Mouse (Mus musculus): ENCODE measurements around the gene Tcte3. TPM values are rescaled to one million over a fixed set of nuclear protein-coding genes. Genes with fewer than 3 reads are reported as not detected.

The Tcte3 gene
- polyA plus RNA-seq, 1 experiment from 2014 or later, result 3.4 TPM

- no peak overlapping the region for H3K27ac ChIP-seq (ENCODE audit: low read depth, low read length)
- H3K27me3 ChIP-seq (replicated peaks; ENCODE audit: control insufficient read depth, insufficient read depth, low read length), result no peaks in the 10 kb centered on the region
- no peaks in the 10 kb centered on the region for H3K36me3 ChIP-seq (ENCODE audit: control insufficient read depth, insufficient read depth)
- H3K4me2 ChIP-seq (replicated peaks; ENCODE audit: low read depth), result no peak overlapping the region
- H3K4me3 ChIP-seq (ENCODE audit: low read depth, low read length), result no peak overlapping the region
- ATAC-seq, result peak; percentile 52
- H3K4me1 ChIP-seq (replicated peaks; ENCODE audit: control insufficient read depth, insufficient read depth, low read length), result peaks cover 3% of the 10 kb centered on the region; the same call in 1 of the 2 replicates
- no peak overlapping the region for H3K9ac ChIP-seq (ENCODE audit: low read depth, low read length)
- WGBS, result 46% methylated on average over 8 of the region's 8 CpGs
- H3K9me3 ChIP-seq (ENCODE audit: control insufficient read depth), result no peaks in the 10 kb centered on the region
- no peak for TF ChIP-seq CTCF (IDR thresholded peaks at IDR 0.05; ENCODE audit: low read depth)
Measured at GRCm38 (mm10) chr17:15075033-15075432, 33.7 kb upstream of the Tcte3 start.

GRCm38 (mm10) chr17:15072211-15072610 lies 30.9 kb upstream of the Tcte3 start:
- Histone ChIP-seq H3K27me3 (replicated peaks; ENCODE audit: control insufficient read depth, insufficient read depth, low read length) (no peaks in the 10 kb centered on the region), H3K4me3 (ENCODE audit: low read depth, low read length) (no peak overlapping the region), H3K4me1 (replicated peaks; ENCODE audit: control insufficient read depth, insufficient read depth, low read length) (peaks cover 3% of the 10 kb centered on the region; the same call in 1 of the 2 replicates), H3K9me3 (ENCODE audit: control insufficient read depth) (no peaks in the 10 kb centered on the region), H3K4me2 (replicated peaks; ENCODE audit: low read depth) (no peak overlapping the region), H3K27ac (ENCODE audit: low read depth, low read length) (no peak overlapping the region), H3K36me3 (ENCODE audit: control insufficient read depth, insufficient read depth) (no peaks in the 10 kb centered on the region), H3K9ac (ENCODE audit: low read depth, low read length) (no peak overlapping the region)
- 85% methylated on average over 2 of the region's 2 CpGs for WGBS
- TF ChIP-seq CTCF (IDR thresholded peaks at IDR 0.05; ENCODE audit: low read depth), result no peak
- ATAC-seq, result no peak

- Histone ChIP-seq H3K4me1 (replicated peaks; ENCODE audit: control insufficient read depth, insufficient read depth, low read length) (no peaks in the 10 kb centered on the region; the same call in 1 of the 2 replicates), H3K4me2 (replicated peaks; ENCODE audit: low read depth) (no peak overlapping the region), H3K27me3 (replicated peaks; ENCODE audit: control insufficient read depth, insufficient read depth, low read length) (no peaks in the 10 kb centered on the region), H3K9ac (ENCODE audit: low read depth, low read length) (no peak overlapping the region), H3K36me3 (ENCODE audit: control insufficient read depth, insufficient read depth) (no peaks in the 10 kb centered on the region), H3K4me3 (ENCODE audit: low read depth, low read length) (no peak overlapping the region), H3K27ac (ENCODE audit: low read depth, low read length) (no peak overlapping the region), H3K9me3 (ENCODE audit: control insufficient read depth) (no peaks in the 10 kb centered on the region)
- 25% methylated on average over 2 of the region's 2 CpGs for WGBS
- TF ChIP-seq CTCF (IDR thresholded peaks at IDR 0.05; ENCODE audit: low read depth), result no peak
- no peak for ATAC-seq
Measured at GRCm38 (mm10) chr17:15069124-15069523, 27.8 kb upstream of the Tcte3 start.

GRCm38 (mm10) chr17:15068040-15068792 lies 26.9 kb upstream of the Tcte3 start:
- H3K4me2 ChIP-seq (replicated peaks; ENCODE audit: low read depth), result no peak overlapping the region
- no peaks in the 10 kb centered on the region for H3K27me3 ChIP-seq (replicated peaks; ENCODE audit: control insufficient read depth, insufficient read depth, low read length)
- H3K9me3 ChIP-seq (ENCODE audit: control insufficient read depth), result no peaks in the 10 kb centered on the region
- H3K36me3 ChIP-seq (ENCODE audit: control insufficient read depth, insufficient read depth), result no peaks in the 10 kb centered on the region
- peak; percentile 54 for ATAC-seq
- H3K9ac ChIP-seq (ENCODE audit: low read depth, low read length), result no peak overlapping the region
- no peak for TF ChIP-seq CTCF (IDR thresholded peaks at IDR 0.05; ENCODE audit: low read depth)
- no peak overlapping the region for H3K27ac ChIP-seq (ENCODE audit: low read depth, low read length)
- 56% methylated on average over 8 of the region's 8 CpGs for WGBS
- H3K4me3 ChIP-seq (ENCODE audit: low read depth, low read length), result no peak overlapping the region
- H3K4me1 ChIP-seq (replicated peaks; ENCODE audit: control insufficient read depth, insufficient read depth, low read length), result no peaks in the 10 kb centered on the region; the same call in 1 of the 2 replicates

GRCm38 (mm10) chr17:15066911-15067310 lies 25.6 kb upstream of the Tcte3 start:
- 0 out of 2 replicates have a peak, but pooled peaks cover 5% of the 10 kb centered on the region for H3K36me3 ChIP-seq (ENCODE audit: control insufficient read depth, insufficient read depth)
- ATAC-seq, result no peak
- H3K4me2 ChIP-seq (replicated peaks; ENCODE audit: low read depth), result no peak overlapping the region
- no peak overlapping the region for H3K9ac ChIP-seq (ENCODE audit: low read depth, low read length)
- no peaks in the 10 kb centered on the region for H3K27me3 ChIP-seq (replicated peaks; ENCODE audit: control insufficient read depth, insufficient read depth, low read length)
- H3K9me3 ChIP-seq (ENCODE audit: control insufficient read depth), result no peaks in the 10 kb centered on the region
- 71% methylated on average over 1 of the region's 1 CpGs for whole genome bisulfite sequencing
- no peaks in the 10 kb centered on the region; the same call in 1 of the 2 replicates for H3K4me1 ChIP-seq (replicated peaks; ENCODE audit: control insufficient read depth, insufficient read depth, low read length)
- no peak overlapping the region for H3K27ac ChIP-seq (ENCODE audit: low read depth, low read length)
- H3K4me3 ChIP-seq (ENCODE audit: low read depth, low read length), result no peak overlapping the region
- TF ChIP-seq CTCF (IDR thresholded peaks at IDR 0.05; ENCODE audit: low read depth), result no peak

GRCm38 (mm10) chr17:15066066-15066465 lies 24.8 kb upstream of the Tcte3 start:
- no peak overlapping the region for H3K9ac ChIP-seq (ENCODE audit: low read depth, low read length)
- peaks cover 10% of the 10 kb centered on the region; the same call in 1 of the 2 replicates for H3K36me3 ChIP-seq (ENCODE audit: control insufficient read depth, insufficient read depth)
- 59% methylated on average over 6 of the region's 6 CpGs for WGBS
- H3K27ac ChIP-seq (ENCODE audit: low read depth, low read length), result no peak overlapping the region
- no peaks in the 10 kb centered on the region; the same call in 1 of the 2 replicates for H3K4me1 ChIP-seq (replicated peaks; ENCODE audit: control insufficient read depth, insufficient read depth, low read length)
- no peaks in the 10 kb centered on the region for H3K9me3 ChIP-seq (ENCODE audit: control insufficient read depth)
- no peak for ATAC-seq
- H3K4me2 ChIP-seq (replicated peaks; ENCODE audit: low read depth), result peak overlapping the region; percentile 17; the same call in 1 of the 2 replicates
- H3K27me3 ChIP-seq (replicated peaks; ENCODE audit: control insufficient read depth, insufficient read depth, low read length), result no peaks in the 10 kb centered on the region
- no peak for TF ChIP-seq CTCF (IDR thresholded peaks at IDR 0.05; ENCODE audit: low read depth)
- no peak overlapping the region for H3K4me3 ChIP-seq (ENCODE audit: low read depth, low read length)
